Comparison of ENCODE assay signal across 9 mouse cellular contexts in genomic region chr13:48659254-48660220, GRCm38 (mm10). TPM values are rescaled to one million over a fixed set of nuclear protein-coding genes. Genes with fewer than 3 reads are reported as not detected.
DNase-seq lines count a peak whose midpoint lies in the region; ATAC-seq lines count a peak whose summit lies in the region.
"Had no signal": no experiment of that assay in that cellular context is flagged by ENCODE, and none has a peak within 500 bp of the region (broad histone marks: within the 10 kb centered on the region; RNA-seq: fewer than 3 reads in every experiment).

No protein-coding gene starts in this region.

- no peak overlapping the region for H3K9ac ChIP-seq in kidney, embryonic 15.5 days
- H3K9ac ChIP-seq in embryonic facial prominence, embryonic 14.5 days (ENCODE audit: low read depth, low read length): peak overlapping the region; percentile 55
- peak overlapping the region; percentile 56 for H3K9ac ChIP-seq in limb, embryonic 13.5 days

- H3K4me3 ChIP-seq in kidney, embryonic 15.5 days (replicated peaks): peak overlapping the region; percentile 29
- H3K4me3 ChIP-seq in embryonic facial prominence, embryonic 14.5 days (ENCODE audit: low read depth, low read length): peak overlapping the region; percentile 29
- H3K4me3 ChIP-seq in limb, embryonic 13.5 days: peak overlapping the region; percentile 29

- ATAC-seq in kidney, embryonic 15.5 days (replicated peaks; ENCODE audit: low FRiP score): no peak
- no peak for ATAC-seq in embryonic facial prominence, embryonic 14.5 days (ENCODE audit: low read depth)
- no peak for ATAC-seq in limb, embryonic 13.5 days (ENCODE audit: low FRiP score, low read depth)

- H3K36me3 ChIP-seq in kidney, embryonic 15.5 days: no peaks in the 10 kb centered on the region
- H3K36me3 ChIP-seq in embryonic facial prominence, embryonic 14.5 days (ENCODE audit: control insufficient read depth, insufficient read depth, low read length): no peaks in the 10 kb centered on the region
- no peaks in the 10 kb centered on the region for H3K36me3 ChIP-seq in limb, embryonic 13.5 days

- H3K4me2 ChIP-seq in kidney, embryonic 15.5 days: peak overlapping the region; percentile 50
- H3K4me2 ChIP-seq in embryonic facial prominence, embryonic 14.5 days (ENCODE audit: low read depth, low read length): peak overlapping the region; percentile 73
- peak overlapping the region; percentile 56 for H3K4me2 ChIP-seq in limb, embryonic 13.5 days (replicated peaks)

- DNase-seq in kidney, postnatal 25 days: no peak
- peak; percentile 48 for DNase-seq in ZHBTc4 (ENCODE audit: low read depth, low spot score)
- DNase-seq in embryonic facial prominence, embryonic 14.5 days (ENCODE audit: low spot score): no peak
- no peak for DNase-seq in adrenal gland, adult 2 months
- no peak for DNase-seq in right cerebral cortex, postnatal 10 days (ENCODE audit: low spot score in 2 of 2)
- no peak for DNase-seq in urinary bladder, adult 2 months (ENCODE audit: low spot score)

- WGBS in kidney, embryonic 15.5 days: under 1% methylated on average over 38 of the region's 38 CpGs
- 2% methylated on average over 38 of the region's 38 CpGs for whole genome bisulfite sequencing in embryonic facial prominence, embryonic 14.5 days
- under 1% methylated on average over 38 of the region's 38 CpGs for WGBS in limb, embryonic 13.5 days

- H3K9me3 ChIP-seq in kidney, embryonic 15.5 days (replicated peaks): no peaks in the 10 kb centered on the region
- no peaks in the 10 kb centered on the region for H3K9me3 ChIP-seq in embryonic facial prominence, embryonic 14.5 days (ENCODE audit: control insufficient read depth, low read length)
- H3K9me3 ChIP-seq in limb, embryonic 13.5 days: no peaks in the 10 kb centered on the region

- peaks cover 43% of the 10 kb centered on the region for H3K4me1 ChIP-seq in kidney, embryonic 15.5 days
- peaks cover 17% of the 10 kb centered on the region for H3K4me1 ChIP-seq in embryonic facial prominence, embryonic 14.5 days (ENCODE audit: control insufficient read depth, insufficient read depth, low read length)
- peaks cover 47% of the 10 kb centered on the region for H3K4me1 ChIP-seq in limb, embryonic 13.5 days

- H3K27me3 ChIP-seq in kidney, embryonic 15.5 days: peaks cover 97% of the 10 kb centered on the region
- H3K27me3 ChIP-seq in embryonic facial prominence, embryonic 14.5 days (replicated peaks; ENCODE audit: control insufficient read depth, insufficient read depth, low read length): peaks cover 86% of the 10 kb centered on the region
- peaks cover 97% of the 10 kb centered on the region for H3K27me3 ChIP-seq in limb, embryonic 13.5 days

- no peak overlapping the region for H3K27ac ChIP-seq in kidney, embryonic 15.5 days
- H3K27ac ChIP-seq in embryonic facial prominence, embryonic 14.5 days (replicated peaks; ENCODE audit: low read depth, low read length): peak overlapping the region; percentile 50
- no peak overlapping the region for H3K27ac ChIP-seq in limb, embryonic 13.5 days

RNA-seq across cellular contexts. Expression of gene Barx1, which starts 3.3 kb away (rescaled TPM):
- polyA plus RNA-seq in kidney, embryonic 15.5 days (2015; fragmentation: Nextera tagmentation; extraction: Ambion mirVana): 0.10 and 0.12 TPM in 2 replicates
- 30.9 and 34.4 TPM in 2 replicates for polyA plus RNA-seq in embryonic facial prominence, embryonic 14.5 days (2014; fragmentation: Nextera tagmentation; extraction: Ambion mirVana)
- polyA plus RNA-seq in limb, embryonic 13.5 days (2015; fragmentation: Nextera tagmentation; extraction: Ambion mirVana): 2.7 and 2.9 TPM in 2 replicates
- total RNA-seq in adrenal gland, adult 2 months (2021): not detected
- polyA plus RNA-seq in adrenal gland, adult 2 months (2012; rRNA removed): not detected in 2 replicates
- not detected in 2 replicates for polyA plus RNA-seq in urinary bladder, adult 2 months (2012; rRNA removed)
- polyA plus RNA-seq: cortical plate, adult 2 months had no signal

RNA-seq across cellular contexts. Expression of gene Ptpdc1, which starts 34.1 kb away (rescaled TPM):
- polyA plus RNA-seq in kidney, embryonic 15.5 days (2015; fragmentation: Nextera tagmentation; extraction: Ambion mirVana): 10.6 and 11.1 TPM in 2 replicates
- 15.6 and 19.4 TPM in 2 replicates for polyA plus RNA-seq in embryonic facial prominence, embryonic 14.5 days (2014; fragmentation: Nextera tagmentation; extraction: Ambion mirVana)
- 20.0 and 20.5 TPM in 2 replicates for polyA plus RNA-seq in limb, embryonic 13.5 days (2015; fragmentation: Nextera tagmentation; extraction: Ambion mirVana)
- 1 to 10 TPM; 4.6 to 9.8 TPM for total RNA-seq in adrenal gland, adult 2 months (2021)
- 1.3 and 1.4 TPM in 2 replicates for polyA plus RNA-seq in adrenal gland, adult 2 months (2012; rRNA removed)
- 4.5 and 8.1 TPM in 2 replicates for polyA plus RNA-seq in urinary bladder, adult 2 months (2012; rRNA removed)
